Mouse (Mus musculus): ENCODE measurements around the gene Pgs1. TPM values are rescaled to one million over a fixed set of nuclear protein-coding genes. Genes with fewer than 3 reads are reported as not detected.

Gene Pgs1
- total and polyA plus RNA-seq, 2 experiments from 2014 or later = 20.3 to 33.0 TPM

GRCm38 (mm10) chr11:117976081-117976582 is 10.0 kb upstream of the Pgs1 start:
- Histone ChIP-seq H3K36me3 (replicated peaks; ENCODE audit: control insufficient read depth, insufficient read depth, low read length) (no peaks in the 10 kb centered on the region), H3K9me3 (replicated peaks; ENCODE audit: control insufficient read depth, low read length) (no peaks in the 10 kb centered on the region), H3K27me3 (ENCODE audit: control insufficient read depth, insufficient read depth, low read length) (no peaks in the 10 kb centered on the region), H3K4me2 (ENCODE audit: low read depth, low read length) (no peak overlapping the region), H3K27ac (ENCODE audit: low read depth) (no peak overlapping the region), H3K9ac (replicated peaks; ENCODE audit: low read depth, low read length) (no peak overlapping the region), H3K4me1 (ENCODE audit: control insufficient read depth, insufficient read depth) (peaks cover 21% of the 10 kb centered on the region), H3K4me3 (ENCODE audit: low read depth, low read length) (no peak overlapping the region)
- WGBS = 27% methylated on average over 8 of the region's 8 CpGs
- TF ChIP-seq CTCF (IDR thresholded peaks at IDR 0.05; ENCODE audit: low read depth) (no peak), EP300 (IDR thresholded peaks at IDR 0.05; ENCODE audit: low read depth) (no peak)
- ATAC-seq (ENCODE audit: insufficient read depth, low read depth) (peak; percentile 9; the same call in 1 of the 2 replicates), DNase-seq (ENCODE audit: low spot score) (no peak)

- no peak overlapping the region for H3K27ac ChIP-seq (ENCODE audit: low read depth)
- no peaks in the 10 kb centered on the region for H3K36me3 ChIP-seq (replicated peaks; ENCODE audit: control insufficient read depth, insufficient read depth, low read length)
- no peaks in the 10 kb centered on the region for H3K9me3 ChIP-seq (replicated peaks; ENCODE audit: control insufficient read depth, low read length)
- TF ChIP-seq CTCF (IDR thresholded peaks at IDR 0.05; ENCODE audit: low read depth) = no peak
- no peak for TF ChIP-seq EP300 (IDR thresholded peaks at IDR 0.05; ENCODE audit: low read depth)
- DNase-seq (ENCODE audit: low spot score) (no peak), ATAC-seq (ENCODE audit: insufficient read depth, low read depth) (no peak)
- no peak overlapping the region for H3K9ac ChIP-seq (replicated peaks; ENCODE audit: low read depth, low read length)
- peaks cover 21% of the 10 kb centered on the region for H3K4me1 ChIP-seq (ENCODE audit: control insufficient read depth, insufficient read depth)
- H3K4me2 ChIP-seq (ENCODE audit: low read depth, low read length) = no peak overlapping the region
- H3K27me3 ChIP-seq (ENCODE audit: control insufficient read depth, insufficient read depth, low read length) = no peaks in the 10 kb centered on the region
- H3K4me3 ChIP-seq (ENCODE audit: low read depth, low read length) = no peak overlapping the region
- 57% methylated on average over 4 of the region's 5 CpGs for WGBS
These were observed 8.3 kb upstream of the Pgs1 start for GRCm38 (mm10) chr11:117977694-117978360.

GRCm38 (mm10) chr11:117979388-117979787 is 6.7 kb upstream of the Pgs1 start:
- Histone ChIP-seq H3K4me3 (ENCODE audit: low read depth, low read length) (no peak overlapping the region), H3K36me3 (replicated peaks; ENCODE audit: control insufficient read depth, insufficient read depth, low read length) (no peaks in the 10 kb centered on the region), H3K9ac (replicated peaks; ENCODE audit: low read depth, low read length) (no peak overlapping the region), H3K27ac (ENCODE audit: low read depth) (no peak overlapping the region), H3K4me1 (ENCODE audit: control insufficient read depth, insufficient read depth) (peaks cover 20% of the 10 kb centered on the region), H3K4me2 (ENCODE audit: low read depth, low read length) (no peak overlapping the region), H3K9me3 (replicated peaks; ENCODE audit: control insufficient read depth, low read length) (no peaks in the 10 kb centered on the region), H3K27me3 (ENCODE audit: control insufficient read depth, insufficient read depth, low read length) (no peaks in the 10 kb centered on the region)
- TF ChIP-seq CTCF (IDR thresholded peaks at IDR 0.05; ENCODE audit: low read depth) (no peak), EP300 (IDR thresholded peaks at IDR 0.05; ENCODE audit: low read depth) (no peak)
- no peak for ATAC-seq (ENCODE audit: insufficient read depth, low read depth)
- DNase-seq (ENCODE audit: low spot score) = no peak
- WGBS = 56% methylated on average over 7 of the region's 7 CpGs

- Histone ChIP-seq H3K27ac (ENCODE audit: low read depth) (no peak overlapping the region), H3K4me3 (ENCODE audit: low read depth, low read length) (no peak overlapping the region), H3K27me3 (ENCODE audit: control insufficient read depth, insufficient read depth, low read length) (no peaks in the 10 kb centered on the region), H3K36me3 (replicated peaks; ENCODE audit: control insufficient read depth, insufficient read depth, low read length) (no peaks in the 10 kb centered on the region), H3K9me3 (replicated peaks; ENCODE audit: control insufficient read depth, low read length) (no peaks in the 10 kb centered on the region), H3K4me1 (ENCODE audit: control insufficient read depth, insufficient read depth) (peaks cover 2% of the 10 kb centered on the region), H3K4me2 (ENCODE audit: low read depth, low read length) (no peak overlapping the region), H3K9ac (replicated peaks; ENCODE audit: low read depth, low read length) (no peak overlapping the region)
- TF ChIP-seq EP300 (IDR thresholded peaks at IDR 0.05; ENCODE audit: low read depth) (no peak), CTCF (IDR thresholded peaks at IDR 0.05; ENCODE audit: low read depth) (no peak)
- ATAC-seq (ENCODE audit: insufficient read depth, low read depth) (no peak), DNase-seq (ENCODE audit: low spot score) (no peak)
- WGBS = 39% methylated on average over 5 of the region's 5 CpGs
These were observed 3.7 kb upstream of the Pgs1 start for GRCm38 (mm10) chr11:117982426-117982825.

- H3K27ac ChIP-seq (ENCODE audit: low read depth) = no peak overlapping the region
- H3K9me3 ChIP-seq (replicated peaks; ENCODE audit: control insufficient read depth, low read length) = no peaks in the 10 kb centered on the region
- H3K4me3 ChIP-seq (ENCODE audit: low read depth, low read length) = no peak overlapping the region
- H3K4me2 ChIP-seq (ENCODE audit: low read depth, low read length) = no peak overlapping the region
- H3K36me3 ChIP-seq (replicated peaks; ENCODE audit: control insufficient read depth, insufficient read depth, low read length) = no peaks in the 10 kb centered on the region
- DNase-seq (ENCODE audit: low spot score) (no peak), ATAC-seq (ENCODE audit: insufficient read depth, low read depth) (no peak)
- TF ChIP-seq CTCF (IDR thresholded peaks at IDR 0.05; ENCODE audit: low read depth) (no peak), EP300 (IDR thresholded peaks at IDR 0.05; ENCODE audit: low read depth) (no peak)
- WGBS = 55% methylated on average over 7 of the region's 7 CpGs
- no peaks in the 10 kb centered on the region for H3K27me3 ChIP-seq (ENCODE audit: control insufficient read depth, insufficient read depth, low read length)
- peaks cover 11% of the 10 kb centered on the region for H3K4me1 ChIP-seq (ENCODE audit: control insufficient read depth, insufficient read depth)
- H3K9ac ChIP-seq (replicated peaks; ENCODE audit: low read depth, low read length) = no peak overlapping the region
These were observed 2.3 kb upstream of the Pgs1 start for GRCm38 (mm10) chr11:117983770-117984169.

- Histone ChIP-seq H3K4me3 (ENCODE audit: low read depth, low read length) (peak overlapping the region; percentile 100), H3K27me3 (ENCODE audit: control insufficient read depth, insufficient read depth, low read length) (no peaks in the 10 kb centered on the region), H3K4me2 (ENCODE audit: low read depth, low read length) (peak overlapping the region; percentile 89), H3K9ac (replicated peaks; ENCODE audit: low read depth, low read length) (peak overlapping the region; percentile 98), H3K9me3 (replicated peaks; ENCODE audit: control insufficient read depth, low read length) (no peaks in the 10 kb centered on the region), H3K27ac (ENCODE audit: low read depth) (peak overlapping the region; percentile 73), H3K36me3 (replicated peaks; ENCODE audit: control insufficient read depth, insufficient read depth, low read length) (no peaks in the 10 kb centered on the region), H3K4me1 (ENCODE audit: control insufficient read depth, insufficient read depth) (peaks cover 27% of the 10 kb centered on the region)
- TF ChIP-seq CTCF (IDR thresholded peaks at IDR 0.05; ENCODE audit: low read depth) (no peak), EP300 (IDR thresholded peaks at IDR 0.05; ENCODE audit: low read depth) (no peak)
- WGBS = 1% methylated on average over 23 of the region's 32 CpGs
- DNase-seq (ENCODE audit: low spot score) = no peak
- peak; percentile 52 for ATAC-seq (ENCODE audit: insufficient read depth, low read depth)
These were observed 950 bp downstream of the Pgs1 start for GRCm38 (mm10) chr11:117987032-117987451.
